Mouse (Mus musculus) fibroblast of lung, adult 2 months (primary cell): ENCODE data around the gene Opn4.

Source experiments
- DNase-seq: peaks from one replicate; pipeline ENCODE4 v3.0.0-alpha.2; 2011; ENCODE audit warnings: low read depth

Opn4 gene

DNA sequence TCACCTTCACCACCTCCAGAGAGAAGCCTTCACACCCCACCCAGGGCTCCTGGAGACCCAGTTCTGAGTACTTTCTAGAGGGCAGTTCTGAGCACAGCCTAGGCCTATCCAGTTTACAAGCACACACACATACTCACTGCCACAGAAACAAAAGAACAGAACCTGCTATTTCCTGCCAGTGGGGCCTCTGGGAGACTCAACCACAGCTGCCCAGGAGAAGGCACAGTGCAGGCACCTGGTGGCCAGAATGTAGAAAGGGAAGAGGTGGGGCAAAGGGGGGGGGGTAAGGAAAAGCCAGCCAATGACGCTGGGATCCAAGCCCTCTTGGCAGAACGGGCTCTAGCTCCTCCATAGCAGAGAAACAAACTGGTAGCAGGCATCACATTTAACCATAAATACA is 37.5 kb downstream of the Opn4 start:
- no peak for DNase-seq

DNA sequence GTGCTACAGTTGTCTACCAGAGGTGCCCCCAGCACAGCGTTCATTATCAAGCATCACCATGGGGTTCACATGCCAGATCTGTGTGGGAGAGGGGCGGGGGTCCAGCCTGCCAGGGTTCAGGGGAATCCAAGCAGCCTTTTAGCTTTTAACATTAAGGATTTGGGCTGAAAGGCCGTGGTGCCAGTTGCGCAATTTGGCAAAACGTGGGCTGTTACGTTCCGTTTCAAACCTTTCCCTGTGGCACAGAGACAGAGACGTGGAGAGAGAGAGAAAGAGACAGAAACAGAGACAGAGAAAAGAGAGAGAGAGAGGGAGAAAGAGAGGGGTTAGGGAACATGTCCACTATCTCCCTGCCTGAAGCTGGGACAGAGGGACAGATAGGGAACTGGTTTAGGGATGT is 38.3 kb downstream of the Opn4 start:
- no peak for DNase-seq

DNA sequence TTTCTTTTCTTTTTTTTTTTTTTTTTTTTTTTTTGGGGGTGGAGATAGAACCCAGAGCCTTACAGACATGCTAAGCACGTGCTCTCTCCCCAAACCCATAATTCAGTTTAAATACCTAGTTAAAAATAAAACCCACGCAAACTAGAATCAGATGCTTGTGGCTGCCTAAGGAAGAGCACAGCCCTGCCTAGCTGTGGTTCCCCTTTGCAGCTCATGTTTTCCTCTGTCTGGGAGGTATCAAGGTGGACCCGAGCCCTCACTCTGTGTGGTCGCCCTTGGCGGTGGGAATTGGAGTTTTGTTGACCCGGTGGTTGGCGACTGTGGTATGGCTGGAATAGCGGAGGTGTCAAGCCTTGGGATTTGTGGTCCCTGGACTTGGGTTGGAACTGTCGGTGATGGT is 41.0 kb downstream of the Opn4 start:
- DNase-seq, result no peak

DNA sequence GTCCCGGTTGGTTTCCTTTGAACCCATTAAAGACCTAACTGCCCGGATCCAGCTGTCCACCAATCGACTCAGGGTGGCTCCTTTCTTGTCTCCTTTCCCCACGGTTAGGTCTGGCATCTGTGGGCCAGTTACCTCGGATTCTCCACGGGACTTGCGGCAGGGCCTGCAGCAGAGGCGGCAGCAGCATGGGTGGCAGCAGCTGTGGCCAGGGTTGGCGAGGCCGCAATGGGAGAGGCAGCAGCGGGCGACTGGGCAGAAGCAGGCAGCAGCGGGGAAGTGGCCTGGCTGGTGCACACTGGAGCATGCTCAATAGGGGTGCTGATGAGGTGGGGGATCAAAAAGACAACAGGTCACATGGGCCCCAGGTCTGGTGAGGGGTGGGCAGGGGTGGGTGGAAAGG is 44.7 kb downstream of the Opn4 start:
- DNase-seq, result no peak

DNA sequence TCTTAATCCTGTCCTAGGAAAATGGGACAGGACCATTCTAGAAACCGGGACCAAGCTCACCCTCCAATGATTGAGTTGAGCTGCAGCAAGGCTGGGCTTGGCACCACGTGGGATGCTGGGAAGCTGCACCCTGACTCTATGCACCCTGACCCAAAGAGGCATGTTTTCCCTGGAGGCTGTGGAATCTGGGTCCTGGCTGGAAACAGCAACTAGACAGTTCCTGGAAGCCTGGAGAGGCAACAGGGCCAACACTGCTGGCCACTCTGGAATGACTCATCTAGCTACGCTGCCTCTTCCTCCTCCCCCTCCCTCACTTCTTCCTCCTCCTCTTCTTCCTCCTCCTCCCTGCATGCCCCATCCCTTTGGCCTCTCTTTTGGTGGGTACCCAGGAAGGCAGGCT is 45.9 kb downstream of the Opn4 start:
- no peak for DNase-seq

DNA sequence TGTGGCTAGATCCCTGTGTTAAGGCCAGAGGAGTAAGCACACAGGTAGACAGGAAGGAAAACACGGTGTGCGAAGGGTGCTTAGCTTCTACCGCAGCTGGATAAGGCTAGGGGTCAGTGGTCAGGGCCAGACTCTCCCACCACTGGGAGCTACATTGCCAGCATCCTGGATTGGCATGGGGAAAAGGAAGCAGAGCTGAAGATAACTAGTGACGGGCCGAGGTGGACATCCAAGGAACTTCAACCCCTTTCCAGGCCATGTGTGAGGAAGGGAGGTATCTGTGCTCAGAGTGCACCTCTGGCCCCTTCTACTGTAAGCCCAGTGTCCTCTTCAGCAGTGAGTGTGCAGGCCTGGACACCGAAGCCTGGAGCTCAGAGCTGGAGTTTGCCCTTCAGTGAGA is 46.5 kb downstream of the Opn4 start:
- DNase-seq, result no peak

DNA sequence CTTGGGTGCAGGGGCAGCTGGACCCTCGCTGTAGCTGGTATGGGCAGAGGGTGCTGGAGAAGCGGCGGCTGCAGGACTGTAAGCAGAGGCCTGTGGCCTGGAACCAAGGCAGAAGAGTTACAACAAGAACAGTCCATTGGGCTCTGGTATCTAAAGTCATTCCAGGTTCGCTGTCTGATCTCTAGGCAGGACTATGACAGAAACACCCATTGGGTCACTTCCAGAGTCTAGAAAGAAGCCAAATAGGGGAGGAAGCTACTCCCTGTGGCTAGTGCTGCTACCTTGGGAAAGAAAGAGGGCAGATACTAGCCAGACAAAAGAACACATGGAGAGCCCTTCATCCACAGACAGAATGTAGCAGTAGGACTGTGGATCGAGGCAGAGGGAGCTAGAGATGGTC is 47.7 kb downstream of the Opn4 start:
- no peak for DNase-seq

DNA sequence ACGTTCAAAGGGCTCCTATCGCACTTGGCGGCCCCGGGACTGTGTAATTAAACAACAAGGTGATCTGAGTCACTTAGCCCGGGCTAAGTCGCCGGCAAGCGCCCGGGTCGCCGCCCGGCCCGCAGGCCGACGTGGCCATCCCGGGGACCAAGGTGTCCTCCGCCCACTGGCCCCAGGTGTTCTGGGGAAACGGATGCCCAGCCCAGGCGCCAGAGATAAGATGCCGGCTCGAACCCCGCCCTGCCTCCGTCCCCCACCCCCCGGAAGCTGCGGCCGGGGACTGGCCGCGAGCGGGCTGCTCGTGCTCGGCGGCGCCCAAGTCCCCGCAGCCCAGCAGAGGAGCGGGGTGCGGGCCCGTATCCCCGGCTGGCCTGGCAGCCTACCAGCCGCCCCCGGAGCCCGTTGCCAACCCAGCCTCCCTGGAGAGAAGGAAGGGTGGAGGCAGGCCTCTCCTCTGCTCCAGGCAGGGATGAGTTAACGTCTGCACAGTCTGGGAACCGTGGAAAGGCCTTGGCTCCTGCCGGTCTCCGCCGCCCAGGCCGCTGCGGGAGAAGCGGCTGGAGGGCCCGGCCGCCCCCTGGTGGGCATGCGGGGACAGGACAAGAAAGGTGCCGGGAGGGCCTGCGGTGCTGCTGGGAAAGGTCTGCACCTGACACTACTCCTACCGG is 50.8 kb downstream of the Opn4 start:
- no peak for DNase-seq

DNA sequence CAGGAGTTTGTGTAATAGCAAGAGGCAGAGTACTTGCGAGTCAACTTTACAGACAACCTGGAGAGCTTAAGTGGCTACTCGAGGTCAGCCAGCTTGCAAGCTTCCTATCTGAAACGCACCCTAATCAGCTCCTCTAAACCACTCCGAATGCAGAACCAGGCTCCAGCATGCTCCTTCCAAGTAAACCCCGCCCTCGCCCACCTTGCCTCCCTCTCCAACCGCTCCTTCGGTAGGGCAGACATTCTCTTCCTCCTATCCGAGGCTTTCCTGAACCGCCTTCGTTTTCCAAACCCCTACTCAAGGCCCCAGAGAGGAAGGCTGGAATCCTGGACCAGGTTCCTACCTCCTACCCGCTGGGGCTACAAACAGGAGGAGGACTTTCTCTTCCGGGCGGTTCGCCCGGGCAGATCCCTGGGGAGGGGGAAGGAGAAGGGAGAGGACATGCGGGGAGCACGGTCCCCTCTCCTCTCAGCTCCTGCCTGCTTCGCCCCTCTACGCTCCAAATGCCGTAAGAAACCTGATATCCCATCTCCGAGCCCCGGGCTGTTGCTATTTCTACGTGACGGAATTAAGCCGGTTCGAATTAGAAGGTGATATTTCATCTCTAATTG is 51.4 kb downstream of the Opn4 start:
- no peak for DNase-seq

DNA sequence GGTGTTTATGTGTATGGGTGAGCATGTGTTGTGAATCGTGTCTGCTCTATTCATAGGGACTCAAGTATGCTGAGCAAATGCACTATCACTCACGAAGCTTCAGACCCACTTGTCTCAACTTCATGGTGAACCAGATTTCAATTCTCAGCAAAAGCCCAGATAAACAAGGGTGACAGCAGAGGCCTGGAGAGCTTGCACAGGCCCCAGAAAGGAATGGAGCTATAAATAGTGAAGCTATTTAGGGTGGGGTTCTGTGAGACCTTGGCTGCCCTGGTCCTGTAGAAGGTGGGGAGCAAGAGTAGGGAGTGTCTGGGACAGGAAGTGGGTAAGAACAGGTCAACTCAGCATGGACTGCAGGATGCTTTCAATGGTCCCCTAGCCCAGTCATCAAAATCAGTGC is 55.4 kb downstream of the Opn4 start:
- DNase-seq, result no peak

DNA sequence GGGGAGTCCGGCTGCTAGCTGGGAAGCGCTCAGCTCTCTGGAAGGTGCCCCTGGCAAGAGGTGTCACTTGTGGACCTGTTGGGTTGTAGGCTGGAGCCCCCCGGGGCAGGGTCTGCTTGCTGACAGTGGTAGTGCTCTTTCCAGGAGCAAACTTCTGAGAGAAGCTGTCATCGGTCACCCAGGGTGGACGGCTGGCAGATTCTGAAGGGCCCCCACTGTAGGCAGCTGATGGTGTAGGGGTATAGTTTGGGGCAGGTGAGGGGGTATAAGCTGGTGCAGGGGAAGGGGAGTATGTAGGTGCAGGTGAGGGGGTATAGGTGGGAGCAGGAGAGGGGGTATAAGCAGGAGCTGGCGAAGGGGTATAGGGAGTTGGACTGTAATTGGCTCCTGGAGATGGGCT is 55.9 kb downstream of the Opn4 start:
- DNase-seq, result no peak

DNA sequence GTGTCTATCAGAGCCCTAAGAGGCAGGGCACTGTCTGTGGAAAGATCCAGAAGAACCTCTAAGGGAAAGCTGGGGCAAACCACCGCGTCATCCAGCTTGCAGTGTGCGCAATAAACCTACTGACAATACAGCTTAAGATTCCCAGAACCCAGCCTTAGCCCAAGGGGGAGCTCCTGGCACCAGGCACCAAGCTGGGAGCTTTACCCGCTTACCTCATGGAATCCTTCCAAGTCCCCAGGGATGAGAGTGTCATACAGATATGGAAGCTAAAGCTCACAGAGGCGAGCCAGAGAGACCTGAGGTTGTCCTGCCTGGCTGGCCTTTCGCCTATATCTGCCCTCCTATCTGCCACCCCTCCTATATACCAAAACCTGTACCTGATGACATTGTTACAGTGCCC is 56.3 kb downstream of the Opn4 start:
- no peak for DNase-seq

DNA sequence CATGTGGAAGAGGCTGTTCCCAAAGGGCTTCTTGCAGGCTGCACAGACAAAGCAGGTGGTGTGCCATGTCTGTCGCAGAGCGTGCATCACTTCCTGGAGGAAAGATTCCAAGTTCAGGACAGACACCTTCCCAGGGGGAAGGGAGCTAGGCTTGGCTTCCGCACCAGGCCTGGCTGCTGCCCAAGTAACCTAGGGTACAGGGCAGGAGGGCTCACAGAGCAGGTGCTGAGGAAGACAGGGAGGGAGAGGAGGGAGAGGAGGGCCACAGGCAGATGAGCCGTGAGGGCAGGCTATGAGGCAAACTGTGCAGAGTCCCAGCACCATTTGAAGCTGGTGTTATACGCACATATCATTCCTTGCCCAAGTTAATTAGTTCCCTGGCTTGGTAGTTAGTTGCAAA is 58.0 kb downstream of the Opn4 start:
- no peak for DNase-seq

DNA sequence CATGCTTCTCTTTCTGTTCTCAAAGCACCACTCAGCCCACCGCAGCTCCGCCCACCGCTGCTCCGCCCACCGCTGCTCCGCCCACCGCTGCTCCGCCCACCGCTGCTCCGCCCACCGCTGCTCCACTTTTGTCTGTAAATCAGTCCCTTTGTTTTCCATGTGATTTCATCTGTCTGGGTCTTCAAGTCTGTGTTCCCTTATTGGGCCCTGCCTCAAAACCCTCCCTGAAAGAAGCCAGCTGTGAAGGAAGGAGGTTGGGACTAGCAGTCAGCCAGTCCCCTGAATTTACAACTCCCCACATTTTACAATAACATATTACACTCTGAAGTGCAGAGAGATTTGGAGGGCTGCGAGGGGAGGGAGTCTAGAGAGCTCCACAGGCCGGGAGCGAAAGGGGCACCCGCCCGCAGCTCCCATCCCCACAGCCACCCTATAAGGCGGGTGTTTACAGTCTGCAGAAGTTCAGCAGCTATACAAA is 59.2 kb downstream of the Opn4 start:
- no peak for DNase-seq
